Mouse (Mus musculus): ENCODE results near the gene Stard5. TPM values are rescaled to one million over a fixed set of nuclear protein-coding genes. Genes with fewer than 3 reads are reported as not detected.

The Stard5 gene
- polyA plus RNA-seq, 2 experiments, result 18.5 to 23.7 TPM

- DNase-seq (ENCODE audit: low spot score) (no peak), ATAC-seq (ENCODE audit: low FRiP score, low read depth) (no peak)
- 80% methylated on average over 6 of the region's 6 CpGs for WGBS
- peaks cover 20% of the 10 kb centered on the region for H3K36me3 ChIP-seq (ENCODE audit: control insufficient read depth, insufficient read depth, low read length)
- TF ChIP-seq POLR2A (IDR thresholded peaks at IDR 0.05; ENCODE audit: borderline replicate concordance, extremely low read depth, insufficient read depth, insufficient read length), result no peak
- no peaks in the 10 kb centered on the region for H3K27me3 ChIP-seq (ENCODE audit: control insufficient read depth, insufficient read depth, low read length)
- H3K4me3 ChIP-seq (replicated peaks; ENCODE audit: low read length), result no peak overlapping the region
- no peak overlapping the region for H3K27ac ChIP-seq (replicated peaks; ENCODE audit: low read depth, low read length)
- H3K9me3 ChIP-seq (ENCODE audit: control insufficient read depth, low read length), result no peaks in the 10 kb centered on the region
- no peak overlapping the region for H3K4me2 ChIP-seq (replicated peaks; ENCODE audit: low read depth, low read length, severe bottlenecking)
- peaks cover 22% of the 10 kb centered on the region for H3K4me1 ChIP-seq (ENCODE audit: control insufficient read depth, insufficient read depth, low read length)
- no peak overlapping the region for H3K9ac ChIP-seq (ENCODE audit: low read depth, low read length, severe bottlenecking)
Observed at GRCm38 (mm10) chr7:83633856-83634255, 2.1 kb downstream of the Stard5 start.

GRCm38 (mm10) chr7:83635726-83636125 is 4.0 kb downstream of the Stard5 start:
- no peak for TF ChIP-seq POLR2A (IDR thresholded peaks at IDR 0.05; ENCODE audit: borderline replicate concordance, extremely low read depth, insufficient read depth, insufficient read length)
- Histone ChIP-seq H3K36me3 (ENCODE audit: control insufficient read depth, insufficient read depth, low read length) (peaks cover 31% of the 10 kb centered on the region), H3K27me3 (ENCODE audit: control insufficient read depth, insufficient read depth, low read length) (no peaks in the 10 kb centered on the region), H3K9me3 (ENCODE audit: control insufficient read depth, low read length) (no peaks in the 10 kb centered on the region), H3K4me2 (replicated peaks; ENCODE audit: low read depth, low read length, severe bottlenecking) (no peak overlapping the region), H3K4me3 (replicated peaks; ENCODE audit: low read length) (no peak overlapping the region), H3K27ac (replicated peaks; ENCODE audit: low read depth, low read length) (no peak overlapping the region), H3K9ac (ENCODE audit: low read depth, low read length, severe bottlenecking) (no peak overlapping the region), H3K4me1 (ENCODE audit: control insufficient read depth, insufficient read depth, low read length) (peaks cover 22% of the 10 kb centered on the region)
- no peak for DNase-seq (ENCODE audit: low spot score)
- ATAC-seq (ENCODE audit: low FRiP score, low read depth), result no peak
- WGBS, result 94% methylated on average over 2 of the region's 2 CpGs

GRCm38 (mm10) chr7:83636425-83636824 is 4.7 kb downstream of the Stard5 start:
- H3K27me3 ChIP-seq (ENCODE audit: control insufficient read depth, insufficient read depth, low read length), result no peaks in the 10 kb centered on the region
- TF ChIP-seq POLR2A (IDR thresholded peaks at IDR 0.05; ENCODE audit: borderline replicate concordance, extremely low read depth, insufficient read depth, insufficient read length), result no peak
- H3K27ac ChIP-seq (replicated peaks; ENCODE audit: low read depth, low read length), result no peak overlapping the region
- WGBS, result 80% methylated on average over 8 of the region's 8 CpGs
- ATAC-seq (ENCODE audit: low FRiP score, low read depth) (no peak), DNase-seq (ENCODE audit: low spot score) (no peak)
- peaks cover 18% of the 10 kb centered on the region for H3K4me1 ChIP-seq (ENCODE audit: control insufficient read depth, insufficient read depth, low read length)
- H3K36me3 ChIP-seq (ENCODE audit: control insufficient read depth, insufficient read depth, low read length), result peaks cover 31% of the 10 kb centered on the region
- no peak overlapping the region for H3K9ac ChIP-seq (ENCODE audit: low read depth, low read length, severe bottlenecking)
- H3K9me3 ChIP-seq (ENCODE audit: control insufficient read depth, low read length), result no peaks in the 10 kb centered on the region
- no peak overlapping the region for H3K4me2 ChIP-seq (replicated peaks; ENCODE audit: low read depth, low read length, severe bottlenecking)
- no peak overlapping the region for H3K4me3 ChIP-seq (replicated peaks; ENCODE audit: low read length)

GRCm38 (mm10) chr7:83637781-83638583 is 6.2 kb downstream of the Stard5 start:
- Histone ChIP-seq H3K27me3 (ENCODE audit: control insufficient read depth, insufficient read depth, low read length) (no peaks in the 10 kb centered on the region), H3K4me3 (replicated peaks; ENCODE audit: low read length) (no peak overlapping the region), H3K9me3 (ENCODE audit: control insufficient read depth, low read length) (no peaks in the 10 kb centered on the region), H3K9ac (ENCODE audit: low read depth, low read length, severe bottlenecking) (no peak overlapping the region), H3K4me2 (replicated peaks; ENCODE audit: low read depth, low read length, severe bottlenecking) (no peak overlapping the region), H3K4me1 (ENCODE audit: control insufficient read depth, insufficient read depth, low read length) (peaks cover 11% of the 10 kb centered on the region), H3K36me3 (ENCODE audit: control insufficient read depth, insufficient read depth, low read length) (peaks cover 39% of the 10 kb centered on the region), H3K27ac (replicated peaks; ENCODE audit: low read depth, low read length) (no peak overlapping the region)
- ATAC-seq (ENCODE audit: low FRiP score, low read depth) (no peak), DNase-seq (ENCODE audit: low spot score) (no peak)
- no peak for TF ChIP-seq POLR2A (IDR thresholded peaks at IDR 0.05; ENCODE audit: borderline replicate concordance, extremely low read depth, insufficient read depth, insufficient read length)
- 90% methylated on average over 8 of the region's 8 CpGs for WGBS

GRCm38 (mm10) chr7:83639084-83639483 is 7.3 kb downstream of the Stard5 start:
- 83% methylated on average over 3 of the region's 3 CpGs for WGBS
- H3K4me2 ChIP-seq (replicated peaks; ENCODE audit: low read depth, low read length, severe bottlenecking), result no peak overlapping the region
- H3K36me3 ChIP-seq (ENCODE audit: control insufficient read depth, insufficient read depth, low read length), result peaks cover 49% of the 10 kb centered on the region
- H3K9me3 ChIP-seq (ENCODE audit: control insufficient read depth, low read length), result no peaks in the 10 kb centered on the region
- H3K27me3 ChIP-seq (ENCODE audit: control insufficient read depth, insufficient read depth, low read length), result no peaks in the 10 kb centered on the region
- ATAC-seq (ENCODE audit: low FRiP score, low read depth) (no peak), DNase-seq (ENCODE audit: low spot score) (no peak)
- 0 out of 2 replicates have a peak, but pooled peaks cover under 1% of the 10 kb centered on the region for H3K4me1 ChIP-seq (ENCODE audit: control insufficient read depth, insufficient read depth, low read length)
- no peak overlapping the region for H3K4me3 ChIP-seq (replicated peaks; ENCODE audit: low read length)
- no peak for TF ChIP-seq POLR2A (IDR thresholded peaks at IDR 0.05; ENCODE audit: borderline replicate concordance, extremely low read depth, insufficient read depth, insufficient read length)
- no peak overlapping the region for H3K27ac ChIP-seq (replicated peaks; ENCODE audit: low read depth, low read length)
- no peak overlapping the region for H3K9ac ChIP-seq (ENCODE audit: low read depth, low read length, severe bottlenecking)

All from limb, embryonic 14.5 days (tissue).